ENCODE assay signal across 10 mouse cellular contexts in the genomic region with DNA sequence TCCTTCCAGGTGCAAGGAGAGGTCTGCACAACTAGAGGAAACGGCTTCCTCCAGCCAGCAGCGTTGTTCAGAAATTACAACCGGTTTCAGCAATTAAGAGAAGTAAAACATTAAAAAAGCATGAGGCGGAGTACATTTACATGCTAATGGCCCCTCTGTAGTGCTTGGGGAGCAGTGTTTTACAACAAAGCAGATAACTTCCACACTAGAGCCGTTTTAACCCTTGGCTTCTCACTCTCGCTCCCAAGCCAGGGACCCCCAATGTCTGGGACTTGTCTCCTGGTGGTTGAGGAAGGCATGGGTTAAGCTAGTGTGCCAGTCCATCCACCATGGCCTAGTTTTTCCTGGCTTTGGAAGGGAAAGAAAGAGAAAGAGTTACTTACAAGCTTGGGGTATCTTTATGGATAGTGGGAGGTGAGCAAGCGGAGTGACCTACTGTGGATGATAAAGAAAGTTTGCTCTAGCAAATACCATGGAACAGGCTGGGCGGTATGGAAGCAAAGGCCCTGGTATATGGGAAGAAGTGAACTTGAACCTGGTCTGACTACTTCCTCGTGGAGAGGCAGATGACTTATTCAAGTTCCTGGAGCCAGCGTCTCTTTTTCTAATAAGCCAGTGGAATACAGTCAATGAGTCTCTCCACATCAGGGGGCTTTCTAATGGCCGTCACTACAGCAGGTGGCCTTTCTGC.
DNase-seq lines count a peak whose midpoint lies in the region; ATAC-seq lines count a peak whose summit lies in the region.
"Had no signal": no experiment of that assay in that cellular context is flagged by ENCODE, and none has a peak within 500 bp of the region (broad histone marks: within the 10 kb centered on the region; RNA-seq: fewer than 3 reads in every experiment).

No protein-coding gene starts in this region.

- no peak overlapping the region for H3K4me2 ChIP-seq in hindbrain, embryonic 11.5 days (replicated peaks; ENCODE audit: low read depth, low read length)
- H3K4me2 ChIP-seq in kidney, embryonic 16.5 days (replicated peaks; ENCODE audit: low read depth, low read length), result no peak overlapping the region
- no peak overlapping the region for H3K4me2 ChIP-seq in midbrain, embryonic 16.5 days (ENCODE audit: low read length)
- H3K4me2 ChIP-seq: limb, embryonic 15.5 days had no signal

- DNase-seq in forebrain, embryonic 10.5 days (ENCODE audit: extremely low spot score, low spot score), result no peak
- DNase-seq in hindbrain, embryonic 11.5 days (ENCODE audit: low spot score), result no peak
- DNase-seq in retina, embryonic 14.5 days (ENCODE audit: low spot score), result no peak
- no peak for DNase-seq in frontal cortex, adult 2 months (ENCODE audit: extremely low spot score in 1 of 2, low spot score in 1 of 2)
- DNase-seq in adrenal gland, postnatal 14 days, result no peak

- peak overlapping the region; percentile 90 for H3K27ac ChIP-seq in forebrain, embryonic 10.5 days
- peak overlapping the region; percentile 65; the same call in 1 of the 2 replicates for H3K27ac ChIP-seq in hindbrain, embryonic 11.5 days (ENCODE audit: low read depth, low read length)
- H3K27ac ChIP-seq in kidney, embryonic 16.5 days (ENCODE audit: low read length), result peak overlapping the region; percentile 60
- peak overlapping the region; percentile 67; the same call in 1 of the 2 replicates for H3K27ac ChIP-seq in midbrain, embryonic 16.5 days (ENCODE audit: low read length)
- H3K27ac ChIP-seq: limb, embryonic 15.5 days had no signal

- H3K4me3 ChIP-seq in forebrain, embryonic 10.5 days, result no peak overlapping the region
- H3K4me3 ChIP-seq in hindbrain, embryonic 11.5 days (ENCODE audit: low read depth, low read length), result no peak overlapping the region
- no peak overlapping the region for H3K4me3 ChIP-seq in kidney, embryonic 16.5 days (ENCODE audit: low read length)
- H3K4me3 ChIP-seq in midbrain, embryonic 16.5 days (ENCODE audit: low read depth, low read length), result no peak overlapping the region
- H3K4me3 ChIP-seq: limb, embryonic 15.5 days; myocyte had no signal

- WGBS in forebrain, embryonic 10.5 days, result 53% methylated on average over 11 of the region's 11 CpGs
- WGBS in hindbrain, embryonic 11.5 days, result 35% methylated on average over 11 of the region's 11 CpGs
- WGBS in kidney, embryonic 16.5 days, result 51% methylated on average over 11 of the region's 11 CpGs
- WGBS in midbrain, embryonic 16.5 days, result 30% methylated on average over 11 of the region's 11 CpGs

- ATAC-seq in hindbrain, embryonic 11.5 days (ENCODE audit: low FRiP score), result no peak
- no peak; the same call in 1 of the 2 replicates for ATAC-seq in kidney, embryonic 16.5 days (ENCODE audit: low FRiP score, low TSS enrichment)
- no peak for ATAC-seq in midbrain, embryonic 16.5 days
- ATAC-seq: lung, postnatal 0 days had no signal

- H3K36me3 ChIP-seq in forebrain, embryonic 10.5 days (replicated peaks), result no peaks in the 10 kb centered on the region
- no peaks in the 10 kb centered on the region for H3K36me3 ChIP-seq in hindbrain, embryonic 11.5 days (ENCODE audit: control insufficient read depth, insufficient read depth, low read length)
- H3K36me3 ChIP-seq in kidney, embryonic 16.5 days (ENCODE audit: insufficient read depth, low read length), result no peaks in the 10 kb centered on the region
- H3K36me3 ChIP-seq in midbrain, embryonic 16.5 days (ENCODE audit: control insufficient read depth, insufficient read depth, low read length), result no peaks in the 10 kb centered on the region
- H3K36me3 ChIP-seq: limb, embryonic 15.5 days had no signal

- no peak overlapping the region for H3K9ac ChIP-seq in hindbrain, embryonic 11.5 days (ENCODE audit: low read depth, low read length)
- H3K9ac ChIP-seq in kidney, embryonic 16.5 days (replicated peaks; ENCODE audit: low read length), result no peak overlapping the region
- H3K9ac ChIP-seq in midbrain, embryonic 16.5 days (ENCODE audit: low read depth, low read length), result no peak overlapping the region
- H3K9ac ChIP-seq: limb, embryonic 15.5 days had no signal

- no peaks in the 10 kb centered on the region for H3K9me3 ChIP-seq in forebrain, embryonic 10.5 days
- no peaks in the 10 kb centered on the region for H3K9me3 ChIP-seq in hindbrain, embryonic 11.5 days (ENCODE audit: control insufficient read depth, low read length)
- H3K9me3 ChIP-seq in kidney, embryonic 16.5 days (ENCODE audit: low read length), result no peaks in the 10 kb centered on the region
- H3K9me3 ChIP-seq in midbrain, embryonic 16.5 days (replicated peaks; ENCODE audit: control insufficient read depth, low read length, poor library complexity, severe bottlenecking), result no peaks in the 10 kb centered on the region
- H3K9me3 ChIP-seq: limb, embryonic 15.5 days had no signal

- peaks cover 34% of the 10 kb centered on the region for H3K27me3 ChIP-seq in forebrain, embryonic 10.5 days (ENCODE audit: poor library complexity, severe bottlenecking)
- no peaks in the 10 kb centered on the region for H3K27me3 ChIP-seq in hindbrain, embryonic 11.5 days (ENCODE audit: control insufficient read depth, insufficient read depth, low read length)
- no peaks in the 10 kb centered on the region for H3K27me3 ChIP-seq in kidney, embryonic 16.5 days (ENCODE audit: insufficient read depth, low read length)
- H3K27me3 ChIP-seq in midbrain, embryonic 16.5 days (ENCODE audit: control insufficient read depth, insufficient read depth, low read depth, low read length), result no peaks in the 10 kb centered on the region
- H3K27me3 ChIP-seq: limb, embryonic 15.5 days had no signal

- peaks cover 60% of the 10 kb centered on the region for H3K4me1 ChIP-seq in forebrain, embryonic 10.5 days
- H3K4me1 ChIP-seq in hindbrain, embryonic 11.5 days (replicated peaks; ENCODE audit: control insufficient read depth, insufficient read depth, low read length), result peaks cover 21% of the 10 kb centered on the region
- peaks cover 40% of the 10 kb centered on the region for H3K4me1 ChIP-seq in kidney, embryonic 16.5 days (ENCODE audit: insufficient read depth, low read length)
- peaks cover 27% of the 10 kb centered on the region for H3K4me1 ChIP-seq in midbrain, embryonic 16.5 days (ENCODE audit: control insufficient read depth, insufficient read depth, low read length)
